Mouse (Mus musculus) adrenal gland, postnatal 36 days (tissue): ENCODE results near the gene Ano6. TPM values are rescaled to one million over a fixed set of nuclear protein-coding genes. Genes with fewer than 3 reads are reported as not detected.

Experiments
- DNase-seq, 2 experiments: peaks; one replicate each; pipeline ENCODE4 v3.0.0; 2021; ENCODE audit warnings: mixed read lengths in 1 of 2
- long read RNA-seq, 2 experiments: library from polyadenylated mRNA; stranded (forward); transcript quantifications; one replicate each; pipeline ENCODE4 v2.0.0; 2021; ENCODE audit warnings: borderline sequencing depth in 2 of 2
- total RNA-seq, 2 experiments: library from RNA; stranded (reverse); gene quantifications; 2 replicates each; pipeline ENCODE4 v1.2.3; 2021

Gene Ano6
- total RNA-seq = 10 to 100 TPM; 68.0 to 73.7 TPM
- long read RNA-seq, experiment 1, full-length matches to known transcripts = 2 of 10 reads
- long read RNA-seq, experiment 1, partial matches to known transcripts = 2 of 10 reads
- long read RNA-seq, experiment 1, other reads (novel, unspliced or antisense) = 6 of 10 reads
- long read RNA-seq, experiment 2, full-length matches to known transcripts = 3 of 5 reads
- long read RNA-seq, experiment 2, partial matches to known transcripts = 0 of 5 reads
- long read RNA-seq, experiment 2, other reads (novel, unspliced or antisense) = 2 of 5 reads

GRCm38 (mm10) chr15:95790529-95791071 is at the start of gene Ano6:
Gene Ano6, plus strand, starts transcription at chr15:95790843.
- peak; percentile 96 to 97 for DNase-seq

- DNase-seq = no peak
Observed at GRCm38 (mm10) chr15:95742955-95743354, 47.7 kb upstream of the Ano6 start.

GRCm38 (mm10) chr15:95743856-95744255 is 46.8 kb upstream of the Ano6 start:
- DNase-seq = no peak

GRCm38 (mm10) chr15:95745346-95746106 is 45.1 kb upstream of the Ano6 start:
- no peak for DNase-seq

- DNase-seq = no peak
Observed at GRCm38 (mm10) chr15:95746513-95746912, 44.1 kb upstream of the Ano6 start.

GRCm38 (mm10) chr15:95746955-95747931 is 43.4 kb upstream of the Ano6 start:
- no peak for DNase-seq

- no peak for DNase-seq
Observed at GRCm38 (mm10) chr15:95749216-95749615, 41.4 kb upstream of the Ano6 start.

- DNase-seq = no peak
Observed at GRCm38 (mm10) chr15:95750038-95750437, 40.6 kb upstream of the Ano6 start.

- no peak for DNase-seq
Observed at GRCm38 (mm10) chr15:95751832-95752676, 38.6 kb upstream of the Ano6 start.

GRCm38 (mm10) chr15:95752677-95753019 is 38.0 kb upstream of the Ano6 start:
- no peak for DNase-seq

GRCm38 (mm10) chr15:95753031-95753430 is 37.6 kb upstream of the Ano6 start:
- DNase-seq = no peak

- peak; percentile 7 to 21 for DNase-seq
Observed at GRCm38 (mm10) chr15:95757169-95757568, 33.5 kb upstream of the Ano6 start.

- DNase-seq = no peak
Observed at GRCm38 (mm10) chr15:95758069-95758468, 32.6 kb upstream of the Ano6 start.

GRCm38 (mm10) chr15:95758696-95759434 is 31.8 kb upstream of the Ano6 start:
- no peak for DNase-seq

GRCm38 (mm10) chr15:95759857-95760256 is 30.8 kb upstream of the Ano6 start:
- no peak for DNase-seq

GRCm38 (mm10) chr15:95761420-95761819 is 29.2 kb upstream of the Ano6 start:
- DNase-seq = no peak

GRCm38 (mm10) chr15:95762661-95763303 is 27.9 kb upstream of the Ano6 start:
- DNase-seq = peak; percentile 79 to 89

- no peak for DNase-seq
Observed at GRCm38 (mm10) chr15:95763464-95763863, 27.2 kb upstream of the Ano6 start.

GRCm38 (mm10) chr15:95765271-95765670 is 25.4 kb upstream of the Ano6 start:
- DNase-seq = no peak

GRCm38 (mm10) chr15:95765936-95766335 is 24.7 kb upstream of the Ano6 start:
- no peak for DNase-seq
